Mouse (Mus musculus) myocyte (in vitro differentiated cells): ENCODE measurements at regions not wholly inside any gene's neighbourhood (a gene's known extent, or its start where the extent isn't known, plus 50 kb on each side); places are given as distances from the start of the nearest gene placed in this dataset.

Experiments used
- H3K27me3 ChIP-seq: one replicate; pipeline ENCODE4 v1.6.1; 2011; ENCODE audit not compliant: control insufficient read depth, insufficient read depth, insufficient read length
- H3K36me3 ChIP-seq: one replicate; pipeline ENCODE4 v1.6.1; 2011; ENCODE audit not compliant: control insufficient read depth, insufficient read depth
- H3K4me2 ChIP-seq: one replicate; pipeline ENCODE4 v1.6.1; 2011; ENCODE audit warnings: low read depth, control low read depth
- H3K4me3 ChIP-seq: one replicate; pipeline ENCODE4 v1.5.1; 2011; ENCODE audit warnings: mild to moderate bottlenecking, control low read depth, moderate library complexity
- H3K79me2 ChIP-seq: one replicate; pipeline ENCODE4 v1.6.1; 2011; ENCODE audit not compliant: control insufficient read depth, insufficient read depth
- H3ac ChIP-seq: one replicate; pipeline ENCODE4 v1.6.1; 2011; ENCODE audit not compliant: control insufficient read depth, insufficient read length
- CEBPB ChIP-seq: IDR thresholded peaks from 2 replicates; pipeline ENCODE4 v1.6.1; 2011; ENCODE audit warnings: mild to moderate bottlenecking, moderate library complexity; ENCODE audit not compliant: poor library complexity, insufficient read depth, severe bottlenecking
- E2F4 ChIP-seq: IDR thresholded peaks from one replicate; pipeline ENCODE4 v1.6.1; 2011; ENCODE audit warnings: mild to moderate bottlenecking, control low read depth, moderate library complexity; ENCODE audit not compliant: insufficient read depth
- MAX ChIP-seq: IDR thresholded peaks from one replicate; pipeline ENCODE4 v1.6.1; 2011; ENCODE audit warnings: low read depth, mild to moderate bottlenecking, control low read depth
- MYOD1 ChIP-seq, 3 experiments: IDR thresholded peaks; one replicate each; pipeline ENCODE4 v1.6.1; 2011; ENCODE audit warnings: control low read depth in 2 of 3, low read depth in 2 of 3, mild to moderate bottlenecking in 2 of 3, moderate library complexity in 1 of 3; ENCODE audit not compliant: insufficient read length in 2 of 3, control insufficient read depth in 1 of 3
- MYOG ChIP-seq, 3 experiments: IDR thresholded peaks; one replicate each; pipeline ENCODE4 v1.6.1; 2011; ENCODE audit warnings: control low read depth in 2 of 3, low read depth in 2 of 3, mild to moderate bottlenecking in 2 of 3; ENCODE audit not compliant: insufficient read length in 2 of 3, control insufficient read depth in 1 of 3, insufficient read depth in 1 of 3
- POLR2A ChIP-seq: IDR thresholded peaks from one replicate; pipeline ENCODE4 v1.6.1; 2011; ENCODE audit warnings: low read depth, mild to moderate bottlenecking, control low read depth, moderate library complexity; ENCODE audit not compliant: insufficient read length
- POLR2AphosphoS2 ChIP-seq: IDR thresholded peaks from one replicate; pipeline ENCODE4 v1.6.1; 2011; ENCODE audit warnings: low read depth, control low read depth; ENCODE audit not compliant: insufficient read length
- REST ChIP-seq: IDR thresholded peaks from one replicate; pipeline ENCODE4 v1.6.1; 2011; ENCODE audit warnings: mild to moderate bottlenecking, control low read depth, moderate library complexity; ENCODE audit not compliant: insufficient read depth, insufficient read length
- SRF ChIP-seq: IDR thresholded peaks from one replicate; pipeline ENCODE4 v1.6.1; 2011; ENCODE audit warnings: low read depth; ENCODE audit not compliant: control insufficient read depth, insufficient read length
- TCF12 ChIP-seq: IDR thresholded peaks from one replicate; pipeline ENCODE4 v1.6.1; 2011; ENCODE audit warnings: mild to moderate bottlenecking, control low read depth; ENCODE audit not compliant: poor library complexity, insufficient read depth, severe bottlenecking
- TCF3 ChIP-seq: IDR thresholded peaks from one replicate; pipeline ENCODE4 v1.6.1; 2011; ENCODE audit warnings: low read depth, control low read depth; ENCODE audit not compliant: insufficient read length
- USF1 ChIP-seq: IDR thresholded peaks from one replicate; pipeline ENCODE4 v1.6.1; 2011; ENCODE audit warnings: low read depth, mild to moderate bottlenecking, control low read depth, moderate library complexity

GRCm38 (mm10) chr3:143161993-143162392, 280.2 kb upstream of the Pkn2 start:
- Histone ChIP-seq H3K36me3 (no peaks in the 10 kb centered on the region), H3K4me2 (no peak overlapping the region), H3ac (no peak overlapping the region), H3K4me3 (no peak overlapping the region), H3K27me3 (no peaks in the 10 kb centered on the region), H3K79me2 (no peaks in the 10 kb centered on the region)
- TF ChIP-seq POLR2A, result no peak

- no peaks in the 10 kb centered on the region for H3K36me3 ChIP-seq
- no peaks in the 10 kb centered on the region for H3K27me3 ChIP-seq
- peak overlapping the region; percentile 67 for H3K4me2 ChIP-seq
- no peak for TF ChIP-seq MAX
- no peak for TF ChIP-seq REST
- TF ChIP-seq POLR2A, result no peak
- TF ChIP-seq CEBPB, result no peak
- TF ChIP-seq USF1, result no peak
- TF ChIP-seq TCF3, result no peak
- TF ChIP-seq MYOG (IDR thresholded peaks at IDR 0.05; ENCODE audit: control insufficient read depth in 1 of 3, insufficient read depth in 1 of 3, insufficient read length in 2 of 3, low read depth in 2 of 3), result peak in 1 of 3 experiments; percentile 5
- no peak for TF ChIP-seq SRF
- TF ChIP-seq TCF12, result peak; percentile 33
- TF ChIP-seq E2F4, result no peak
- TF ChIP-seq MYOD1 (IDR thresholded peaks at IDR 0.05; ENCODE audit: control insufficient read depth in 1 of 3, insufficient read length in 2 of 3, low read depth in 2 of 3), result peak in 2 of 3 experiments; percentile 9 to 58
- no peak for TF ChIP-seq POLR2AphosphoS2
- H3K4me3 ChIP-seq, result no peak overlapping the region
- no peaks in the 10 kb centered on the region for H3K79me2 ChIP-seq
- no peak overlapping the region for H3ac ChIP-seq
Measured at GRCm38 (mm10) chr3:143158568-143158967, 276.8 kb upstream of the Pkn2 start.

- TF ChIP-seq MYOD1 (IDR thresholded peaks at IDR 0.05; ENCODE audit: control insufficient read depth in 1 of 3, insufficient read length in 2 of 3, low read depth in 2 of 3) (peak in 1 of 3 experiments; percentile 32), CEBPB (peak; percentile 31; the same call in 1 of the 2 replicates), MYOG (IDR thresholded peaks at IDR 0.05; ENCODE audit: control insufficient read depth in 1 of 3, insufficient read depth in 1 of 3, insufficient read length in 2 of 3, low read depth in 2 of 3) (no peak)
- Histone ChIP-seq H3K4me3 (no peak overlapping the region), H3K27me3 (no peaks in the 10 kb centered on the region), H3K4me2 (peak overlapping the region; percentile 56), H3ac (no peak overlapping the region), H3K36me3 (no peaks in the 10 kb centered on the region), H3K79me2 (no peaks in the 10 kb centered on the region)
Measured at GRCm38 (mm10) chr3:143156733-143157524, 275.1 kb upstream of the Pkn2 start.

GRCm38 (mm10) chr3:143156174-143156573, 274.4 kb upstream of the Pkn2 start:
- no peaks in the 10 kb centered on the region for H3K79me2 ChIP-seq
- no peak overlapping the region for H3K4me2 ChIP-seq
- TF ChIP-seq POLR2AphosphoS2, result no peak
- no peak for TF ChIP-seq CEBPB
- TF ChIP-seq MYOG (IDR thresholded peaks at IDR 0.05; ENCODE audit: control insufficient read depth in 1 of 3, insufficient read depth in 1 of 3, insufficient read length in 2 of 3, low read depth in 2 of 3), result no peak
- no peak for TF ChIP-seq TCF12
- no peak for TF ChIP-seq POLR2A
- TF ChIP-seq MAX, result no peak
- TF ChIP-seq SRF, result no peak
- TF ChIP-seq USF1, result no peak
- no peak for TF ChIP-seq MYOD1 (IDR thresholded peaks at IDR 0.05; ENCODE audit: control insufficient read depth in 1 of 3, insufficient read length in 2 of 3, low read depth in 2 of 3)
- no peak for TF ChIP-seq E2F4
- no peak for TF ChIP-seq REST
- no peak for TF ChIP-seq TCF3
- H3ac ChIP-seq, result no peak overlapping the region
- no peak overlapping the region for H3K4me3 ChIP-seq
- no peaks in the 10 kb centered on the region for H3K27me3 ChIP-seq
- H3K36me3 ChIP-seq, result no peaks in the 10 kb centered on the region

GRCm38 (mm10) chr3:143155556-143155955, 273.8 kb upstream of the Pkn2 start:
- TF ChIP-seq MYOD1 (IDR thresholded peaks at IDR 0.05; ENCODE audit: control insufficient read depth in 1 of 3, insufficient read length in 2 of 3, low read depth in 2 of 3) (no peak), TCF3 (no peak), USF1 (no peak), CEBPB (no peak), REST (no peak), E2F4 (no peak), TCF12 (no peak), SRF (no peak), POLR2A (no peak), POLR2AphosphoS2 (no peak), MYOG (IDR thresholded peaks at IDR 0.05; ENCODE audit: control insufficient read depth in 1 of 3, insufficient read depth in 1 of 3, insufficient read length in 2 of 3, low read depth in 2 of 3) (no peak), MAX (no peak)
- H3ac ChIP-seq, result no peak overlapping the region
- peak overlapping the region; percentile 30 for H3K4me2 ChIP-seq
- H3K4me3 ChIP-seq, result no peak overlapping the region
- no peaks in the 10 kb centered on the region for H3K36me3 ChIP-seq
- no peaks in the 10 kb centered on the region for H3K79me2 ChIP-seq
- no peaks in the 10 kb centered on the region for H3K27me3 ChIP-seq
